Mouse (Mus musculus): ENCODE results near the gene Smad5.

Gene Smad5

DNA sequence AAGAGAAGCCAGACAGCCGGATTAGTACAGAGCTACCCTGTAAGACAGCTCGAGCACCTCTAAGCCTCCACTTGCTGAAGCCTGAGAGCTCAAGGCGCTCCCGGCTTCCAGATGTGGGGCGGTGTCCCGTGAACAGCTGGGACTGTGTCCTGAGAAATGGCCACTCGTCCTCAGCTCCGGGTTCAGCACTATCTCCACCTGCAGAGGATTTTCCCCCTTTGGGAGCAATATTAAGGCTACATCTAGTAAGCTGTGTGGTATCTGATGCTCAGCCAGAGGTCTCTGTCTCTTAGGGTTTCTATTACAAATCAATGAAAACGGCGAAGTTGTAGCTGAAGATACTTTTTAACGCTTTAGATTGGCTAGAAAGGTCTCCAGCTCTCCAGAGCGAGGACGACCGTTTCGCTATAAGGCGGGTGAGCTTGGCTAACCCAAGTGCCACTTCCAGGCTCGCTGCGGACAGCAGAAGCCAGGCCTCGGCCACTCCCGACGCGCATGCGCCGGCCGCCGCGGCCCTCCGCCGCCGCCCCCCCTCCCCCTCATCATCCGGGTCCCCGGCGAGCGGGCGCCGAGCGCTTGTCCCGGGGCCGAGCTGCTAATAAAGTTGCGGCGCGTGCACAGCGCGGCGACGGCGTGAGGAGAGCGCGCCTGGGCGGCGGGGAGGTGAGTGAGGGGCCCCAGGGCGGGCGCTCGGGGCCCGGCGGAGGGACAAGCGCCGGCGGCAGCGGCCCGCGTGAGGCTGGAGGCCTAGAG lies at the start of gene Smad5:
Gene Smad5, plus strand, starts transcription at position 542 of the 753 bp plus-strand sequence.
- DNase-seq, result peak; percentile 82

DNA sequence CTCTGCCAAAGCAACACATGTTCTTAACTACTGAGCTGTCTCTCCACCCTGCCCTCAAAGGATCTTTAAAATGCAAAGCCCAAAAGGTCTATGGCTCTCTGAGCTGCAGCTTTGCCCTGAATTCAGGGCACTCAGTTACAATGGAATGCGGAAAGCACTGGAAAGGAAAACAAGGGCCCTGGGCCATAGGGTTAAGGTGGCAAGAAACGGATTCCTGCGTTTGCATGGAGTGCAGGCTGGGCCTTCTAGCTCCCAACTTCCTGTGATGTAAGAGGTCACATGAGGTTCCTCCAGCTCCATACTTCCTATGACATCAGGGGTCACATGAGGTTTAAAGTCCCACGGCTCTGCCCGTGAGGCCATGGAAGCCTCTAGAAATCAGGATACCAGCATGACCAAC lies 48.6 kb upstream of the Smad5 start:
- no peak for DNase-seq

DNA sequence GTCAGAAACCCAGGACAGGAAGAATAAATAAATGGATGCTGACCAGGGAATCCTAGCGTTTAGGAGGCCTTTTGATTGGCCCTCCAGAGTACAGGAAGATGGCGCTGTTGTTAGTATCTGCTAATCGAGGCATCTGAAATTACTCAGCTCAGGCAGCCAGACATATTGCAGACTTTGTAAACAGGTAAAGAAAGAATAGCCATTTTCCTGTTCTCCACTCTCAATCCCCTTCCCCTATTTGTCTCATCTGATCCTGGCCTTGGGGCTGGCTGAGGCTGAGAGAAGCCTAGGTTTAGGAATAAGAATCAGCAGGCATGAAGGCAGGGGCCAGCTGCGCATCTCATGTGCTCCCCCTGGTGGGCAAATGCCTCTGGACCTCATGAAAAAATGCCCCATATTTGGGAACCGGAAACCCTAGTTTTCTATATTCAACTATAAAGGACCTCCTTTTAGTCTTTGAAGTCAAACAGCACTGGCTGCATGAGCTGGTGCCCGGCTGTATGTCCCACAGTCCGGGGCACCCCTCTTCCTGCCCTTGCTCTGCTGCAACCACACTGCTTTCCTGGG lies 44.8 kb upstream of the Smad5 start:
- DNase-seq, result peak; percentile 90

DNA sequence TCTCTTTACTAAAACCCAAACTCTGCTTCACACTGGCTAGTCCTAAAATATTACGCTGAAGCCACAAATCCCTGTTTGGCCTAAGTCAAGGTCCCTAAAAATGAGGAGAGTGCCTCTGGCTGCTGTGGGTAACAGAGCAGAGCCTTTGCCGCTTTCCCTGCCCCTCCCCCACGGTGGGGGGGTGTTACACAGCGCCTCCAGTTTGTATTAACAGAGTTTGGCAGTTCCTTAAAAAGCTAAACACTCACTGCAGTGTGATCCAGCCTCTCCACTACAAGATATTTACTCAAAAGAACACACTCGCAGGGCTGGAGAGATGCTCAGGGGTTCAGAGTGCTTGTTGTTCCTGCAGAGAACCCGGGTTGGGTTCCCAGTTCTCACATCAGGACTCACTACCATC lies 43.9 kb upstream of the Smad5 start:
- DNase-seq, result no peak

DNA sequence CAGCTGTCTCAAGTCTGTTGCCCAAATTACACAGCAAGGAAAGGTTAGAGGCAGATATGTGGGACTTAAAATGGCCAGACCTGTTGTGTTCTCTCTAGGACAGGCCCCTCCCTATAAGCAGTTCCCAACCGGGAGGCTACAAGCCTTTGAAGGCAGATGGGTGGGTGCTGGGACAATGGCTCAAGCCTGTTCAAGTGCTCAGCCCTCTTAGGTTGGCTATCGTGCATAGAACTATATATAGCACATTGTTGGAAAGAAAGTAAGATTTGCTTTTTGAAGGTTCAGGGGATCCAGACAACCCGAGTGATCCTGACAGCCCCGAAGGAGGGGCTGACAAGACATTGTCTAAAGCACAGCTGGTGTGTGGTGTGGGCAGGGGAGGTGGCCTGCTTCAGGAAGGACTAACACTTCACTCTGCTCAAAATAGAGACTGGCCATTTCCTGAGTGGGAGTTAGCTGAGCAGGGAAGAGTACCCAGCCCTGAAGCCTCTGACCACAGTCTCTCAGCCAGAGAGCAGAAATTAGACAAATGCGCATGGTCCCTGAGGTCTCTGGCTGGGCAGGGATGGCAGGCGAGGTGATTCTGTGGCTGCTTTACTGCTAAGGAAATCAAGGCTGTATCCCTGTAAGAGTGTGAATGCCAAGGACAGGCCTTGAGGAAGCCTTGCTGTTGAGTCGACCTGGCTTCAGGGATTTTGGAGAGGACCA lies 40.7 kb upstream of the Smad5 start:
- DNase-seq, result no peak

DNA sequence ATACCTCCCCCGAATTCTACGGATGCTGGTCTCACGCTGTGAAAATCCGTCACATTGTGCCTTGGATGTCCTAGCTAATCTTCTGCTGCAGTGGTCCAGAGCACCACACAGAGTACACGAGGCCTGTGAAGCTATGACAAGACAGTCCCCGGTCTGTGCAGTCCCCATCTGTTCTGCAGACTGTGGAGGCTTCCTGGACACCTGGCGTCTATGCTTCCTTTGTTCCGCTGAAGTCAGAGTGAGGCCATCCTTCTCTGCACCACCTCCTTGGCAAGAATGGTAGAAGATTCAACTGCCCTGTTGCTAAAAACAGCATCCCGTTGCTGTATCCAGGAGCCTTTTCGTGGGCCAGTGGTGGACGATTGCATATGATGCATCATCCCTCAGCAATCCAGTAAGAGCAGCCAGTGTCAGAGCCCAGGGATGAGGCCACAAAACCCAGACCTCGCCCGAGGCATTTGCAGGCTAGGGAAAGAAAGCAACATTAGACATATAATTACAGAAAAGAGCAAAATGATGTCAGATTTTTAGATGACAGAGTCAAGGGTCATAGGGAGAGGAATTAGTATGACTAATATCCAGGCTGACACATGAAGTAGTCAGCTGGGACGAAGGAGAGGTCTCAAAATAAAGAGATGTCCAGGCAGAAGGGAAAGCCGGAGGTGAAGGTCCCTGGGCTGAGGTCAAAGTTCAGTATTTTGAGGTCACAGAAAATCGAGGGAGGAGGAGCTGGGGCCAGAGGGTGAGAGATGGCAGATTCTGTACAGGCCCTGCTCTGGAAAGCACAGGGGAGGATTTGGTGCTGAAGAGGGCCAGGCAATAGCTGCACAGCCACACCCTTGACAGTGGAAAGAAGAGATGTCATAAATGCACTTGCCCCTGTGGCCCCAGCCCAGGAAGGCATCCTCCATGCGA lies 38.3 kb upstream of the Smad5 start:
- peak; percentile 33 for DNase-seq

DNA sequence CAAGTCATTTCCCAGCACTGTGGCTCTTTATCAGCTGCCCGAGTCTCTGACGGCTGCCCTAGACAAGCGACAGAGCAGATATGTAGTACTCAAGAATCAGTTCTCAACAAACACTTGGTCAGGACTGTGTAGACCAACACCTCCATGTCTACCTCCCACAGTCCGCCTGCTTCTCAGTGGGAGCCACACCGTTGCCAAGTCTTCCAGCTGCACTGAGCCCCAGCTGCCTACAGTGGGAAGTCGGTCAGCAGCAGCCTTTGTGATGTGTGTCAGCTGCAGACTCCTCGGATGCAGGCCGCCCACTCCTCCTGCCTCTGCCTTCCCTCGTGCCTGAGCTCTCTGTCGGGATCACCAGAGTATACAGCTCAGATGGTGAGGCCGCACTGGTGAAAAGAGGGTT lies 31.6 kb upstream of the Smad5 start:
- no peak for DNase-seq

DNA sequence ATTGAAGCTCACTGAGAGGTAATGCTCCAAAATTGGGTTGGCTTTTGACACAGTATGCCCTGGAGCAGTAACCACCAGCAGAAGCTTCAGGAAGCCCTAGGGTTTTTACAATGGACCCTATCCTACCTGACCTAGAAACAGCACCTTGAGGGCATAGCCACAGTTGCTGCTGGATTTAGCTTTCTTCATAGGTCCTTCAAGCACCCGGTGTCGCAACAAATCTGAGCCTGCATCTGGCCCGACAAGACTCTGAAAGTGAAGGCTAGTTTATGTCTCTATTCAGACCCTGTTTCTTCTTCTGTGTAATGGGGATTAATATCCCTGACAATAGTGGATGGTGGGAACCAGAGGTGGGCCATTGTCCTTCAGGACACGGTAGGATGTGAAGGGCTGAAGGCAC lies 25.1 kb upstream of the Smad5 start:
- DNase-seq, result no peak

DNA sequence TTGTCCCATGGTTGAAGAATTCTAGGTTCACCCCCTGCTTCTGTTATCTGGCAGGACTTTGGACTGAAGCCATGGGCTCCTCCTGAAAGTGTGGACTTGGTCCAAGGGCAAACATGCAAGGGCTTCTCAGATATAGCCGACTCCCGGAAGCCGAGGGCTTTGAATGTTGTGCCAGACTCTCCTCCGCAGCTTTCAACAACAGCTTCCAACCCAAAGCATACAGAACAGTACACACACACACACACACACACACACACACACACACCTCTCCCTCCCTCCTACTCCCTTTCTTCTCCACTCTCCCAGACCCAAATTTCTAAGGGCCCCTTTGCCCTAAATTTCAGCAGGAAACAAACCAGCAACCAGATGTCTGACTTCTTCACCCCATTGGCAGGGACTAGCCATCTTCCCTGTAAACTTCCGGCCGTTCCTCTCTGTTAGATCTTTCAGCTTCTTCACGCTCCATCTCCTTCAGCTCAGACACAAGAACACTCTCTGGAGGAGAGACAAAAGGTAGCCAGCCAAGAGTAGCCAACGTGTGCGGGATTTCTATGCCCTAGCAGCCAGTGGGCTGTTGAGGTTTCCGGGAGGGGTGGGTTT lies 24.5 kb upstream of the Smad5 start:
- no peak for DNase-seq

DNA sequence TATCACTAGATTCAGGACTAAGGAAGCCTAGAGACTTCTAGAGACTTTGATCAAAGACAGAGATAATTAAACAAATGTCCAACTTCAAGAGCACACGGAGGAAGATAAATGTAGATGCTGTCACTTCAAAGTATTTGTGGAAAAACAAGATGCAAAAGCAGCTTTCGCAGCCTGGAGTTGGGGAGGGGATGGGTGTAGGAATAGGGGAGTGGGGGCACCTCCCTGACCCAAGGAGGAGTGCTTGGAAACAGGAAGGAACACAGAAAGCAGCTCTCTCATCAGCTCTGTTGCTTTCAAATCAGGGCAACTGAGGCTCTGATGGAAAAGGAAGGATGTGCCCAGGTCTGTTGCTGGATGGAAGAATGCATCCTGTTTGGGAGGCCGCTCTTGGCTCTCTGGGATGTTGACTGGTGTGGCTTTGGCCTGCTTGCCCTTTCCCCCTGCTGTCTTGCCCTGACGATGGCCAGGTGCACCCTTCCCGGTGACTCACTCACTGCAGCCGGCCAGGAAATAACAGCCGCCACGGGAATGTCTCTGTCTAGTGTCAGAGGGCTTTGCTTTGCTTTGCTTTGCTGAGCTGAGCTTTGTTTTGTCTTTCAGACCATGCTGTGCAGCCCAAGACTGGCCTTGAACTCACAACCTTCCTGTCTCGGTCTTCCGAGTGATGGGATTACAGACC lies 23.8 kb upstream of the Smad5 start:
- no peak for DNase-seq

DNA sequence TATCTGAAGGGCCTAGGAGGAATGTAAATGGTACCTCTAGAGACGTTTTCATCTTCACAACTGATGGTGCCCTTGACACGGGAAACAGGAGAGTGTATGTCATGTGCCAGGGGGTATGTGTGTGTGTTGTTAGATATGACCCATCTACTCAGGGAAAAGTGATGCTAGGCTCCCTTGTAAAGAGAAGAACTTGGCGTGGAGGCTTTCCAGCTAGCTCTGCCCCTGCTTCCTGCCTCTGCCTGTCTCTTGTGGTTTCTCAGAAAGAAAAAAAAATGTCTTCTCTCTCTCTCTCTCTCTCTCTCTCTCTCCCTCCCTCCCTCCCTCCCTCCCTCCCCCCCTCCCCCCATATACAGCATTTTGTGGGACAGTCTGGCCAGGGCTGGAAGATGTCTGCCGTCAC lies 20.9 kb upstream of the Smad5 start:
- no peak for DNase-seq

DNA sequence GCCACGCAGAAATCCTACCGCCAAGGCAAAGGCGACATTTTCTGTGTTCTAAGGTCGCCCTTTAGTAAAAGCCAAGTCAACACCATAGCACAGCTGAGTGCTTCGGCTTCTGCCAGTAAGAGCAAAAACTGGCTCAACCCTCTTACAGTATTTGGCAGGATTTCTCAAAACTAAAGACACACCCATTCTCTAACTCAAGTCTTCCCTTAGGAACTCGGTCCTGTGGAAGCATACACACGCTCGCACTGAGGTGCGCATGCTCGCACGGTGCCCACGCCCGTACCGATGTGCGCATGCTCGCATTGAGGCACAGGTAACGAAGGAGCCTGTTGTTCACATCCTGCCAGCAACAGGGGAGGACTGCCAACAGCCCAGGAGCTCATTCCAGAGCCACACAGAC lies 20.5 kb upstream of the Smad5 start:
- peak; percentile 52 for DNase-seq

DNA sequence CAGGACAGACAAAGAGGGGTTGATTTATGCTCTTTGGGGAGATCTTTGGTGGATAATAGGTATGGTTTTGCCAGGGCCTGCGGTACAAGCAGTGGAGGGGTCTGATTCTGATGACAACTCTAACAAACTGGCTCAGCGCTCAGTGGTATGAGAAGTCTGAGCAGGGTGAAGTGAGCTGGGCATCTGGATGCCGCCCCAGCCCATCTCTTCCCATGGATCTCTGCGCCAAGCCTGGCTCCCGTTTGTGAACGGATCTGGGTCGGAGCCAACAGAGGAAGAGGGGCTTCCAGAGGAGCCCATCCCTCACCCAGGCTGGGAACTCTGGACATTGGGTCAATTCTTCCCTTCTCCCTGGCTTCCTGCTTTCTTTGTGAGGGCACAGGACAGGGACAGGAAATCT lies 19.5 kb upstream of the Smad5 start:
- no peak for DNase-seq

DNA sequence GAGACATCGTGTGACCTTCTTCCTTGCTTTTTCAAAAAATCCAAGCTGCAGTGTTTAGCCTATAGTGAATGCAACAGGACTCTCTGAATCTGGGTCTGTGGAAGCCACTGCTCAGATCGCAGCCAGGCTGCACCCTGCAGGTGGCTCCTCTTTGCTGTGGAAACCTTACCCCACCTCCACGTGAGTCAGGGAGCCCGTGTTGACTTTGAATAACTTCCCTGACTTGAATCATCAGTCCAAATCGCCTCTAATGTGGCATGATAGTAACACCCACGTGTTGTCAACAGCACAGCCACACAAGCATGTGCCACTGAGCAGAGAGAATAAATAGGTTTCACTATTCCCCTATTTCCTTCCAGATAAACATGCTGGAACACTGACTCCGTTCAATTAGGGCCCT lies 10.8 kb upstream of the Smad5 start:
- peak; percentile 51 for DNase-seq

DNA sequence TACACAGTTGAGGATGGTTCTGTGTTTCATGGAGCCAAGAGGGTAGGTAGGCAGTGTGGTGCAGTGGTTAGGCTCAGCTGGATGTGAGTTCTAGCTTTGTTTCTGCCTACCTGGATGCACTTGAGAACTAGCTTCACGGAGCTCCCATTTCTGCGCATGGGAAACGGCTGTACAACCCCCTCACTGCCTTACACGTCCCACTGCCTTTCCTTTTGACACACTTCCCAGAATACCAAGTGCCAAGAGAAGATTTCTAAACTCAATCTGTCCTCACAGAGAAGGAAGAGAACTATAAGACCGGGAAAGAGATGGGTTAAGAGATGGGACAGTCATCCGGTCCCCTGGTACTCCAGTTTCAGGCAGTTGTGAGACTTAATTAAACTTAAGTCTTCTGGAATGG lies 10.2 kb upstream of the Smad5 start:
- no peak for DNase-seq

DNA sequence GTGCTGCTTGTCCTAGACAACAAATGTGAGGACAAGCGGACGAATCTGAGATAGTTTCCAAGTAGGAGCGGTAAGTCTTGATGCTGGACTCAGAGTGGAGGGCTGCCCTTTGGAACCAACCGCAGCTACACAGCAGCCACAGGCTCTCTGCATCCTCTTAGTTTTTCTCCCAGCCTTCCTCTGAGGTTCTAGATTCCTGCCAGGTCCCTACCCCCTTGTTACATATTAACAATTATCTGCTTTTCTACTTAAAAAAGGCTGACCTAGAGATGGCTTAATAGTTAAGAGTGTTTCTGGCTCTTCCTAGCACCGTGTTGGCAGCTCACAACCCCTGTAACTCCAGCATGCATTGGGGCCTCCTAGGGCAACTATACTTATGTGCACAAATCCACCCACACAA lies 7.1 kb upstream of the Smad5 start:
- DNase-seq, result no peak

DNA sequence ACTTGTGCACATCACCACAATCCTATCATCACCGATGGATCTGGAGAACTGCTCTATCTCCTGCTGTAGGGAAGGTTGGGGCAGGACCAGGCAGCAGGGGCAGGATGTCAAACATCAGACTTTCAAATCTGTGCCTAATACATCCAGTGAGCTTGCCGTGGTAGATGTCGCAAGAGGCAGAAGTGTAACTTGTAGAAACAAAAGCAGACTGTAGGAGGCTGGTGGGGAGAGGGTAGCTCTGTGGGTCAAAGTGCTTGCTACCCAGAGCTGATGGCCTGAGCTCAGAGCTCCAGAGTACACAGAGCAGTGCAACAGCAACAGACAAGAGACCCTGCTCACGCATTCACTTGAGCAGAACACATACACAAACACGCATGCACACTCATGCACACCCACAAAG lies 6.1 kb upstream of the Smad5 start:
- DNase-seq, result no peak

DNA sequence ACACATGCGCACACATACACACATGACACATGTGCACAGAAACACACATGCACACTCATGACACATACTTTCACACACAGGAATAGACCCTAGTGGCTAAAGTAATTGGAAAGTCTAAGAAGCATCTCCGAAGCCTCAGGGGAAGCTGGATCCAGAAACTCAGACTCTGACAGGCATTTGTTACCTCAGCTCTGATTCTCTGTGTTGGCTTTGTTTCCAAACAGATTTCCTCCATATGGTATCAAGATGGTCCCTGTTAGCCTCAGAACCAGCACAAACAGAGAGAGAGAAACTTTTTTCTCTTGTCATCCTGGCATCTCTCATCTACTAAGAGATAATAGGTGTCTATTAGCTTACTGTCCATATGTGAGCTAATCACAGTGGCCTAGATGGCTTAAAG lies 5.6 kb upstream of the Smad5 start:
- no peak for DNase-seq

DNA sequence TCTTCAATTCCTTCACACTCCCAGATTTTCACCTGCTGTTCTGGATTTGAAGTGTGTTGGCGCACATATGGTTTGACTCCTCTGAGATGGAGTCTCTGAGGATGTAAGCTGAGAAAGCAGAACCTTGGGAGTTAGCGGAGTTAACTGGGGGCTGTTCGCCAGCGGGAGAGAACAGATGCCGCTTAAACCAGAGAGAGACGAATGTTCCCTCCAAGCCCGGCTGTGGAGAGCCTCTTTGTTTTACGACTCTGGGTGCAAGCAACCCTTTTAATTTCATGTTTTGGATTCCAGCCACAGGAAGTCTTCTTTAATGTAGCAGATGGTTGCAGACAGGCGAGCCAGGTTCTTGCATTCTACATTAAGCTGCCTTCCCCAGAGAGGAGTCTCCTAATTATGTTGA lies 4.4 kb upstream of the Smad5 start:
- peak; percentile 35 for DNase-seq

DNA sequence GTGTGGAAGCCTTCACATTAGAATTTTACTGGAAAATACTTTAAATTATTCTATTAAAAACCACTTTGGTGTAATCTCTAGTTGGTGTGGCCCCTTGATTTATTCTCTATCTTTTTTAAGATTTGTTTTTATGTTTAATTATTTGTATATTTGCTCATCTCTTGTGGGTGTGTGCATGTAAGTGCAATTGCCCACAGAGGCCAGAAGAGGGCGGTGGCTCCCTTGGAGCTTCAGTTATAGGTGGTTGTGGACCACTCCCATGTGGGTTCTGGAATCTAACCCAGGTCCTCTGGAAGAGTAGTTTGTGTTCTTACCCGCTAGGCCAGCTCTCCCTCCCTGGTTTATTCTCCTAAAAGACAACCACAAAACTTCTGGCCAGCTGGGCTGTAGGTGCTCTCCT lies 3.4 kb upstream of the Smad5 start:
- peak; percentile 43 for DNase-seq

DNA sequence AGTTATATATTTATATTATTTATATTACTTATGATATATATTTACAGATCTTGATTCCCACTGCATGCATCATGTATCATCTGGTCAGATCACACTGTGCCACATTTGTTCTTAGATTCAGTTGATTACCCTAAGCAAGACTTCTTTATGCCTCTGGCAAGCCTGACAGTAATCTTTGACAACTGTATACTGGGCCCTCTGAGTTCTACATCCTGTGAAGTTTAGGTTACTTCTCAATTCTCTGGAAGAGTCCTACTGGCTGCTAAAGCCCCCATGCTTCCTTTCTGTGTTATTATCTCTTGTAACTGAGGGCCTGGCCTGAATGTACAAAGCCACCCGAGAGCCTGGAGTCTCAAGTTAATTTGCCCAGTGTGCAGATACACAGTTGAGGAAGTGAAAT lies 1.8 kb upstream of the Smad5 start:
- no peak for DNase-seq

DNA sequence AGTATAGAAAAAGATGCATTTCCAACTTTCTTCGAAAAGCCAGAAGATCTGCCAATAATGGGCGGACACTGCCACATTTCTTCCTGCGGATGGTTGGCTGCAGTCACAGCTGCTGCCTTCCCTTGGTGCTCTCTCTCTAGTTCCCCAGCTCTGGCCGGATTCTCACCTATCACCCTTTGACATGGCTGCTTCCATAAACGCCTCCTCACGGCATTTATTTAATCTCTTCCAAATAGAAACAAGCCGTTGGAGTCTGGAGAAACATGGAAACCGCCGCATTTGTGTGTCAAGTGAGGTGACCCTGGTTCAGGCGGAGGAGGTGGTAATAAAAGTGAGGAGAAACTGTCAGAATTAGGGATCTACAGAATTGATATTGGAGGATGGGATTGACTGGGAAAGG lies 886 bp upstream of the Smad5 start:
- DNase-seq, result no peak
